Mouse (Mus musculus) left cerebral cortex, adult 2 months (tissue): ENCODE results near the gene H2-K1. TPM values are rescaled to one million over a fixed set of nuclear protein-coding genes. Genes with fewer than 3 reads are reported as not detected.
A peak's percentile ranks its signal among the peaks of the same experiment; 100 is the strongest.

Source experiments
- DNase-seq, 2 experiments: peaks; one replicate each; pipeline ENCODE4 v3.0.0; 2021 to 2022; ENCODE audit warnings: low spot score in 2 of 2, mixed read lengths in 1 of 2; ENCODE audit errors: extremely low spot score in 1 of 2
- H3K27ac ChIP-seq: fragments of 200-600 bp; 2 replicates; pipeline ENCODE4 v1.8.1; 2022
- H3K4me3 ChIP-seq: fragments of 200-600 bp; 2 replicates; pipeline ENCODE4 v1.8.1; 2022
- CTCF ChIP-seq: fragments of 200-600 bp; IDR thresholded peaks from 2 replicates; pipeline ENCODE4 v1.8.1; 2022; ENCODE audit warnings: antibody characterized with exemption, mild to moderate bottlenecking, moderate library complexity
- intact Hi-C: fragments of 180-260 bp; cut with DNase I; formaldehyde crosslinking; loops from one replicate; pipeline ENCODE4 v1.15.1; 2025
- long read RNA-seq, 2 experiments: library from polyadenylated mRNA; stranded (forward); transcript quantifications; one replicate each; pipeline ENCODE4 v2.0.0; 2021; ENCODE audit warnings: borderline mapping rate in 2 of 2
- total RNA-seq, 2 experiments: library from RNA; stranded (reverse); gene quantifications; 2 replicates each; pipeline ENCODE4 v1.2.3; 2021

The H2-K1 gene
- total RNA-seq = 10 to 100 TPM; 19.7 to 23.5 TPM
- long read RNA-seq, experiment 1, partial matches to known transcripts = 2 of 8 reads
- long read RNA-seq, experiment 1, other reads (novel, unspliced or antisense) = 0 of 8 reads
- long read RNA-seq, experiment 2, partial matches to known transcripts = 0 of 6 reads
- long read RNA-seq, experiment 2, other reads (novel, unspliced or antisense) = 2 of 6 reads

DNA sequence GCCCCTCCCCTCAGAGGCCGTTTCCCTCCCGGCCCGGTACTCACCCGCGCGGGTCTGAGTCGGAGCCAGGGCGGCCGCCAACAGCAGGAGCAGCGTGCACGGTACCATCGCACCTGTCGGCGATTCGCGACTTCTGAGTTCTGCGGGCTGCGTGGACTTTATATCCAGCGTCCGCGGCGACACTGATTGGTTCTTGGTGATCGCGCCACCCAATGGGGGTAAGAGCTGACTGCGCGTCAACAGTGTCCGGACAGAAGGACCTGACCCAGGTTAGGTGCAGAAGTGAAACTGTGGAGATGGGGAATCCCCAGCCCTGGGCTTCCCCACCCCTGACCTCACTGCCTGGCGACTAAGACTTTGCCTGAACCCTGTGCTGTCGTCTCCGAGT, at the start of gene H2-K1:
H2-K1 (minus strand) TSS at position 198 of the 388 bp plus-strand sequence.
- peak; percentile 67 to 68 for DNase-seq
- Histone ChIP-seq H3K4me3 (peak within 1 kb of the TSS; percentile 50), H3K27ac (no peak within 1 kb of the TSS)
- TF ChIP-seq CTCF = no peak
- intact Hi-C loops = loop anchor here (5.0 kb wide), 1 partner anchor 33 kb away; no protein-coding TSS in a partner anchor

DNA sequence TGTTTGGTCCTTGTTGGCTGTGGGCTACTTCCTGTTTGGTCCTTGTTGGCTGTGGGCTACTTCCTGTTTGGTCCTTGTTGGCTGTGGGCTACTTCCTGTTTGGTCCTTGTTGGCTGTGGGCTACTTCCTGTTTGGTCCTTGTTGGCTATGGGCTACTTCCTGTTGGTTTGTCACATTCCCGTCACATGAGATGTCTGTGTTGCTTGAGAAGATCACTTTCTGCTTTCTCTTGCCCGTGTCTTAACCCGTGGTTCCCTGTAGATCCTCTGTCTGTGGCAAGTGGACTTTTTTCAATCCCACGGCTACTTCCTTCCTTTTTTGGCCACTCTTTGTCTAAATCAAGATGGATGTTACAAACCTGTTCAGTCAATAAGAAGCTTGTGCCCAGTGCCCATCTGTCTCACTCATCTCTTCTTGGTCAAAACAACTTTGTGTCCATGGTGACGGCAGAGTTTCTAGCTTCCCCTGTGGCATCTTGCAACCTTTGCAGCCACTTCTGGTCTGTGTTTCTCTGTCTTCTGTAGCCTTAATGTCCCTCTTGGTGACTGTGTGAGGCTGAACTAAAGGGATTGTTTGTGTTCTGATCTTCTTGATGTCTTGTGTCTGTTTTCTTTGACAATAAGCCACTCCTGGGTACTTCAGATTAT, 47.4 kb upstream of the H2-K1 start:
- no peak for DNase-seq
- no peak for TF ChIP-seq CTCF
- Histone ChIP-seq H3K4me3 (no peak overlapping the region), H3K27ac (no peak overlapping the region)
- intact Hi-C loops = no loop called here

DNA sequence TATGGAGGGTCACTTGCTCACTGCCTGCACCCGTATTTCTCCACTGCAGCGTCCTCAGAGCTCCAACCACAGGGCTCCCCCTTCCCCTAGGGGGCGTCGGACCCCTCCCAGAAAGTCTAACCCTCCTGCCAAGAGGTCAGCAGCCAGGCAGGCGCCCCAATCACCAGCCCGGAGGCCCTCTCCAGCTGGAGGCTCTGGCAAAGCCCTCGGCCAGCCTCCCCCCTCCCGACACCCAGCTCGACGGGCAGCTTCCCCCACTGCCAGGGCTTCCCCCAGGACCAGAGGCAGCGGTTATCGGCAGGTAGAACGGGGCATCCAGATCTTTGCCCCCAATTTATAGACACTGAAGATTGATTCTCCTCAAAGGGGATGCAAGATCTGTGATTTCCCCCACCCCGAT, 45.8 kb upstream of the H2-K1 start:
- Histone ChIP-seq H3K4me3 (no peak overlapping the region), H3K27ac (no peak overlapping the region)
- DNase-seq = no peak
- intact Hi-C loops = no loop called here
- no peak for TF ChIP-seq CTCF

DNA sequence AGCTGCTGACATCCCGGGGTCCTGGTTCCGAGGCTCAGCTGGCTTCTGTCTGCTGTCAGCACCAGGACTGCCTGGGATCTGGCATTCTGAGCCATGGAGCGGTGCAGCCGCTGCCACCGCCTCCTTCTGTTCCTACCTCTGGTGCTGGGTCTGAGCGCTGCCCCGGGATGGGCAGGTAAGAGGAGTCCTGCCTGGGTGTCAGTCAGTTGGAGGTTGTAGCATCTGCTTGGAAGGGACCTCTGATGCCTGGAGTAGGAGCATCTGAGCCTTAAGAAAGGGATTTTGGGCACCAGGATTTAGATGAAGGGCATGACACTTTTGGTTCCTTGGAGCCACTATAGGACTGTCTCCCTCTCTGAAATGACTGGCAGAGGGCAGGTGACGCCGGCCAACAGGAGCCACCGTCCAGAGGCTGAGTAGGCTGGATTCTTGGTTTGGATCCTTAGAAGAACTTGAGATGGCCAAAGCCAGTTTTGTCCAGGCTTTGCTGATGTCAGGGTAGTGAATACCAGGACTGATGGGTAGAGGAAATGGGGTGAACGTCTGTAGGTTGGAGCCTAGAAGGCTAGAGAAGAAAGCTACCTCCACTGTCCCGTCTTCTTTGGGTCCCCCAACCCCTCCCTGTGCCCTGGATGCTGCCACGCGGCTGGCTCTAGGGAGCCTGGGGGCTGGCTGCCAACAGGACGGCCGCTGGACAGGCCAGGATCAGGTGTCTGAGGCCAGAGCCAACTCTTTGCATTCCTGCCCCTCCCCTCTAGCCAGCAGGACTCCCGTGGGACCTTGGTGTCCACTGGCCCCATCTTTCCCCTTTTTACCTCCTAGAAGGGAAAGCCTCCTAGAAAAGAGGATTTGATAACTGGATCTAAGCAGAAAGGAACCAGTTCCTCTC, 39.7 kb upstream of the H2-K1 start:
- TF ChIP-seq CTCF = no peak
- H3K4me3 ChIP-seq = peak overlapping the region; percentile 32
- no peak for DNase-seq
- intact Hi-C loops = no loop called here
- peak overlapping the region; percentile 42; the same call in 1 of the 2 replicates for H3K27ac ChIP-seq

DNA sequence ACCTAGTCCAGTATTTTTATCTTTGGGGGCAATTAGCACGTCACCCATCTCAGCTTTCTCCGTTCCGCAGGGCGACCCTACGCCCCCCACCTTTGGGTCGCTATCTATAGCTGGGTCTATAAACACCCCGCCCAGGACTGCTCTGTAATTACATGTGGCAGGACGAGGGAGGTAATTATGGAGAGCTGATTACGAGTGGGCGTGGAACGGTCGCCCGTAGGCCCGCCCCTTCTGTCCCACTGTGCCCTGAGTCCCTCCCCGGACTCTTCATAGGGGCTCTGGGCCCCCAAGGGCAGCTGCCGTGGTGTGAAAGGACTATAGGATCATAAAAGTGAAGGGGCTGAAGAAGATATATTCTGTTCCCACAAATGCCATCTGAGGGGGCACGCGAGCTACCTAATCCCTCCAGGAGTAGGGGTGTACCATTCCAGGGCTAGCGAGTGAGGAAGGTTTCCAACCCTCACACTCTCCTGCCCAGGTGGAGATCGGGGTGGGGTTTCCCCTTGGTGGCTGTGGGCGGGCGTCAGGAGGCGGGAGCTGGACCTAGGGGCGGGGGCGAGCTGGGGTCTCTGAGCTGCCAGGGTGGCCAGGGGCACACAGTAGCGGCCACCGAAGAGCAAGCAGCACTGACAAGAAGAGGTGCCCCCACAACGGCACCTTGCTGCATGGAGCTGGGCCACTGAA, 38.9 kb upstream of the H2-K1 start, which contains the start of gene Col11a2:
Col11a2 (plus strand) TSS at position 560 of the 684 bp plus-strand sequence.
- intact Hi-C loops = no loop called here
- peak within 1 kb of the TSS; percentile 74 for H3K27ac ChIP-seq

DNA sequence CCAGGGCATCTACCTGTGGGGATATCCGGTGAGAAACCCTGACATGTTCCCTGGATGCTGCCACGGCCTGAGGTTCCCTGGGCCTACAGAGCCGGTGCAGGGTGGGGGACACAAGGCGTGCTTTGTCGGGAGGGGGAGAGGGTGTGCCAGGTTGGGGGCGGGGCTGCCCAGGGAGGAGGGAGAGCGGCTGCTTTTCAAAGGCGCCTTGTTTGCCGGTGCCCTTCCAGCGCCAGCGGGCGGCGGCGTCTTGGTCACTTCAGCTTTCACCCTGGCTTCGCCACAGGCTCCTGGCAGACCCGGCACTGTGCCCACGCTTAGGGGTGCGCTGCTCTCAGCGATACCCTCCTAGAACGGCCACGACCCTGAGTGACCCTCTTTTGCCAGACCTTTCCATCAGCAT, 38.3 kb upstream of the H2-K1 start:
- peak overlapping the region; percentile 74 for H3K27ac ChIP-seq
- peak in 1 of 2 experiments; percentile 68 for DNase-seq
- intact Hi-C loops = no loop called here
- peak overlapping the region; percentile 32 for H3K4me3 ChIP-seq
- no peak for TF ChIP-seq CTCF

More for the DNA sequence above, 38.9 kb upstream of the H2-K1 start, which contains the start of gene Col11a2:
- H3K4me3 ChIP-seq = peak within 1 kb of the TSS; percentile 32
- no peak for DNase-seq
- TF ChIP-seq CTCF = no peak; the same call in 1 of the 2 replicates

DNA sequence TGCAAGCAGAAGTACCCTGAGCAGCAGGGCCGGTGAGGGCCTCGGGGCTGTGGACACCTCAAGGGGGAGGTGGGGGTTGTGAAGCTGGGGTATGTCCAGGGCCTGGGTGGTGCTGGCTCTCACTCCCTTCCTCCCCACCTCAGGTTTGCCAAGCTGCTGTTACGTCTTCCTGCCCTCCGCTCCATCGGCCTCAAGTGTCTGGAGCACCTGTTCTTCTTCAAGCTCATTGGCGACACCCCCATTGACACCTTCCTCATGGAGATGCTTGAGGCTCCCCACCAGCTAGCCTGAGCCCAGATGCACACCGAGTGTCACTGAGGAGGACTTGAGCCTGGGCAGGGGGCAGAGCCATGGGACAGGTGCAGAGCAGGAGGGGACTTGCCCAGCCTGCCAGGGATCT, 37.1 kb upstream of the H2-K1 start:
- no peak for DNase-seq
- Histone ChIP-seq H3K4me3 (no peak overlapping the region), H3K27ac (no peak overlapping the region)
- no peak for TF ChIP-seq CTCF
- intact Hi-C loops = loop anchor here (2.0 kb wide), 1 partner anchor 74 kb away; no protein-coding TSS in a partner anchor

DNA sequence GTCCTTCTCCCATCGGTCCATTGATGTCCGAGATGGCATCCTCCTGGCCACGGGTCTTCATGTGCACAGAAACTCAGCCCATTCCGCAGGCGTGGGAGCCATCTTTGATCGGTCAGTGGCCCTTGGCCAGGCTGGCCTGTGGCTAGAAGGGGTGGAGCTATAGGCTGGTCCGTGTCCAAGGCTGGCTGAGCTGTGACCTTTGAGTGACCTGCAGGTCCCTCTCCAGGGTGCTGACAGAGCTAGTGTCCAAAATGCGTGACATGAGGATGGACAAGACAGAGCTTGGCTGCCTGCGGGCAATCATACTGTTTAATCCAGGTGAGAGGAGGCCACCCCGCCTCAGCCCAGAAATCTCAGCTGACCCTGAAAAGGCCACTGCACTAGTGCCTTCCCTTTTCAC, 36.5 kb upstream of the H2-K1 start:
- Histone ChIP-seq H3K27ac (no peak overlapping the region), H3K4me3 (no peak overlapping the region)
- no peak for TF ChIP-seq CTCF
- DNase-seq = no peak
- intact Hi-C loops = loop anchor here (2.0 kb wide), 1 partner anchor 74 kb away; no protein-coding TSS in a partner anchor

DNA sequence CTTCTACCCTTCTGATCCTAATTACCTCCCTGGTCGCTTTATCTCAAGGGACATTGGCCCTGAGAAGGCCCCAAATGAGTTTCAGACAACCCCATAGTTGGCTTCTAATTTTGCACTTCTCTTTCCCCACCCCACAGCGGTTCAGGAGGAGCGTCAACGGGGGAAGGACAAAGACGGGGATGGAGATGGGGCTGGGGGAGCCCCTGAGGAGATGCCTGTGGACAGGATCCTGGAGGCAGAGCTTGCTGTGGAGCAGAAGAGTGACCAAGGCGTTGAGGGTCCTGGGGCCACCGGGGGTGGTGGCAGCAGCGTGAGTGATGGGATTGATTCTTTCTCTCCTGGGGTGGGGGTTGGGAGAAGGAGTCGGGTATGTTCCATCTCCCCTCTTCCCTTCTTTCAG, 35.4 kb upstream of the H2-K1 start:
- Histone ChIP-seq H3K4me3 (no peak overlapping the region), H3K27ac (no peak overlapping the region)
- TF ChIP-seq CTCF = no peak
- intact Hi-C loops = no loop called here
- DNase-seq = no peak

DNA sequence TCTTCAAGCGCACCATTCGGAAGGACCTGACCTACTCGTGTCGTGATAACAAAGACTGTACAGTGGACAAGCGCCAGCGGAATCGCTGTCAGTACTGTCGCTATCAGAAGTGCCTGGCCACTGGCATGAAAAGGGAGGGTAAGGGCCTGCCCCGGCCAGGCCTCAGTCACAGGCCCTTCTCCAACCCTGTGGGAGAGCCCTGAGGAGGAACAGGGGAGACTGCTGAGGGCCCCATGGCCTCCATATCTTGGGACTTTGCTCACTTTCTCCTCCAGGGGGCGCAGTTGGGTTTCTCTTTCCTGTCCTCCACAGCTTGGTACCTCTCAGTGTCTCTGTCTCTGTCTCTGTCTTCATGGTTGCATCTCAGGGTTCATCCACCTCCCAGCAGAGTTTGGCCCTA, 33.9 kb upstream of the H2-K1 start:
- peak in 1 of 2 experiments; percentile 67 for DNase-seq
- intact Hi-C loops = loop anchor here (5.0 kb wide), 1 partner anchor 558 kb away; the partner anchor contains the start of gene Pbx2

DNA sequence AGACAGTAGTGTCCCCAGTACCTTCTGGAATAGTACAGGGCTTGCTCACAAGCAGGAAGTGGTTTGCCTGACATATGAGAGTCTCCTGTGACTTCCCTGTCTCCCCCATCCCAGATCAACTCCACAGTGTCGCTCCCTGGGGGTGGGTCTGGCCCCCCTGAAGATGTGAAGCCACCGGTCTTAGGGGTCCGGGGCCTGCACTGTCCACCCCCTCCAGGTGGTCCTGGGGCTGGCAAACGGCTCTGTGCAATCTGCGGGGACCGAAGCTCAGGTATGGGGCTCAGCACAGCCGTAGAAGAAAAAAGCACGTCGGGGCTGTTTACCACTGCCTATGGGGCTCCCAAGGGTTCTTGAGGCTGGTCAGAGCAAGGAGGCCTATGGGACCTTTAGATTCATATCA, 33.3 kb upstream of the H2-K1 start:
- Histone ChIP-seq H3K27ac (no peak overlapping the region; the same call in 1 of the 2 replicates), H3K4me3 (no peak overlapping the region)
- intact Hi-C loops = loop anchor here (2.0 to 5.0 kb wide), 3 partner anchors 43 to 559 kb away; partner anchors contain the start of genes H2-DMa and Pbx2
- no peak for DNase-seq
- TF ChIP-seq CTCF = no peak

More for the DNA sequence above, 33.9 kb upstream of the H2-K1 start:
- no peak overlapping the region for H3K4me3 ChIP-seq
- H3K27ac ChIP-seq = no peak overlapping the region
- peak; percentile 77 for TF ChIP-seq CTCF
